Mouse (Mus musculus) right cerebral cortex, postnatal 14 days (tissue): ENCODE data around the gene Fam169b.
"Not testable (repeated sequence)": the region's sequence is repeated elsewhere in the genome, so short reads cannot be mapped to it uniquely, and the experiment has no call there.

Experiments
- DNase-seq: peaks from one replicate; pipeline ENCODE4 v3.0.0; 2022

Gene Fam169b

DNA sequence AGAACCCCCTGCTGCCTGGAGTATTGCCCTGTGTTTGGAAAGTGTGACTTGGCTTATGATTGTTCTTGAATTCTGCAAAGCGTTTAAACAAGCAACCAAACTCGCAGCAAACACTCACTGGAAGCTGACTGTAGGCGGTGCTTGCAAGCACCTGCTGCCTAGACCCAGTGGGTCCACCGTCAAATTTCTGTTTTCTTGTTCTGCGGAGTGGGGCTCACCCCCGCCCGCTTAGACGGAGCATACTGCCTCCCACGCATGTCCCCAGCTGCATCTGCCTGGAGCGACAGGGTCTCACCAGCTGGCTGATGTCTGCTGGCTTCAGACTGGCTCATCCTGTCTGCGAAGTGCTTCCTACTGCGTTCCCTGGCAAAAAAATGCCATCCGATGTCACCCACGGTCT, 9.1 kb upstream of the Fam169b start:
- DNase-seq: peak; percentile 59

DNA sequence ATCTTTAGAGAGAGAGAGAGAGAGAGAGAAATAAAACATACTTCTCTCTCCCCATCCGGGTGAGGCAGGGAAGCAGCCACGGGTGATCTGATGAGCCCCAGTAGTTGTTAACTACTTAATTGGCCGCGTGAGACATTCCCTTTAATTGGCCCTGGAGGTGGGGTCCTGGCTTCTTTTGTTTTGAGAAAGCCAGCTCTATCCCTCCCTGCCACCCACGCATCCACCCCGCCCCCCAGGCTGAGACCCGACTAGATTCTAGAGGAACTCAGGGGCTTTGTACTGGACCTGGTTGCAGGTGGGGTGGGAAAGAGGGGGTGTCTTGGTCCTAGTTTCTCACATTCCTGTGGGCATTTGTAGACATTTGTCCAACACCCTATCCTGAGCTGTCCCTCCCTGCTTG, 8.2 kb upstream of the Fam169b start:
- no peak for DNase-seq

DNA sequence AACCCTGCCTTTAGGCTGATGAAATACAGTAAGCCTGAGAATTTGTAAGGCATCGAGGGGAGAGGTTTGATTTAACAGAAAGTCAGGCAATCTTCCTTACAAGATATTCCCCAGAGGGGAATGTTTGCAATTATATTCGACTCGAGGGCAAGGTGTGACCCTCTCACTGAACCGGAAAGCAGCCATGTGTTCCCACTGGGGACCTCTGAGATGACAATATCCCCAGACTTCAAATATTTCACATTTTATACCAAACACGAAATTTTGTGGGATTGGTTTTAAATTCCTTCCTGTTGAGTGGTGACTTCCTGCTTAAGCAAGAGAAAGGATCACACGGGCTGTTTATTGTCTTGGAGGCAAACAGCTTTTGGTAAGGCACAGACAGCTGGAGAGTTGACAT, 6.9 kb upstream of the Fam169b start:
- DNase-seq: no peak

DNA sequence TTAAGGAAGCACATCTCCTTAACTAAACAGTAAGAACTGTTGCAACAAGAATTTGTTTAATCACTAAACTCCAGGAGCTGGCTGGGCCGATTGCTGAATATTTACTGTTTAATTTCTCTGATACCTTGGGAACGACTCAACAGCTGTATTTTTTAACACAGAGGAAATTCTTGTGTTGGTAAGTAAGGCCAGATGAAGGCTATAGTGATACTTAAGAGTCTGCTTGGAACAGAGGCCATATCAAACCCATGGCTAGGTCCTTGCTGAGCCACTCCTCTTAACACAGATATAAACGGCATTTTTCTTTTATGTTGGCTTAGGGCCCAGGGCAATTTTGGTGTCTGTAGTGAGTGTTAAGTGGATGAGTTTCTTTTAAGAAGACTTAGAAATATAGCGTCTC, 3.1 kb upstream of the Fam169b start:
- no peak for DNase-seq

DNA sequence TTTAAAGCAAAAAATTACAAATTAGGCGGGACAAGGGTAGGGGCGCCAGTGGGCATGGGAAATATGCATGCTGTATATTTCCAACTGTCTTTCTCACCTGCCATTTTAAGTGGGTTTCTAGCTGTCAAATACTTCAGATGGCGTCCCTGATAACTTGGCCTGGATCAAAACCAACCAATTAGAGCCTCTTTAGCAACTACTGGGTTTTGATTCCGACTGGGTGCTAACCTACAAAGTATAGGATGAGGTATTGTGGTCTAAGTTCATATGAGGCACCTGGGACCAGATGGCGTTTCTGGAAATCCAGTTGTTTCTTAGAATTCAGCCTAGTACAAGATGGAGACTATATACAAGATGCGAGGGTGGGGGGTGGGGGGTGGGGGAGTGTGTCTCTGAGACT, 1.8 kb upstream of the Fam169b start:
- no peak for DNase-seq

DNA sequence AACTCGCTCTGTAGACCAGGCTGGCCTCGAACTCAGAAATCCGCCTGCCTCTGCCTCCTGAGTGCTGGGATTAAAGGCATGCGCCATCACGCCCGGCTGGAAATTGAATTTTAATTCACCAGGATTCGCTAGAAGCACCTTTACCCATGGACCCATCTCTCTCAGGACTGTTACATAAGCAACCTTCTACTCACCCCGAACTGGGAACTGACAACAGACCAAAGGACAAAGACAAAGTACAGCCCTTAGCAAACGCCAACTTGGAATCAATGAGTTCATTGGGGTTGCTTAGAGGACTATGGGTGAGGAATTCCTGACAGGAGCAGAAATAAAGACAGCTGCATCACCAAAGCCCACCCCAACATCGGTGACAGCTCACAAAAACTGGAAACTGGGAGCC, 1.0 kb upstream of the Fam169b start:
- DNase-seq: no peak

DNA sequence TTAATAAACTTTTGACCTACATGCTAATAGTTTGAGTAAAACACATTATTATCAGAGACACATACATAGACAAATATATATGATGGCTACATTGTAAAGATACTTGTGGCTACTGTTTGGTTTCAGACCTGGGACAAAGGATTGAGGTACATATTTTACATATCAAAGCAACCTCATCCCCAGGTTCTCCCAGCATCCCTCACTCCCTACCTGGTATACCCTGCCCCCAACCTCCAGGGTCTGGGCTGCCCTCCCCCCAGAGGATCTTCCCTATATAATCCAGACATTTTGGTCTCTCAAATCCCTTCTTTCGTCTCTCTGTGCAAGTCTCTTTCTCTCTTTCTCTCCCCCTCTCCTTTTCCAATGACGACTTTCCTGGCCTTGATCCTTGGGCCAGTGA, 579 bp downstream of the Fam169b start:
- DNase-seq: no peak

DNA sequence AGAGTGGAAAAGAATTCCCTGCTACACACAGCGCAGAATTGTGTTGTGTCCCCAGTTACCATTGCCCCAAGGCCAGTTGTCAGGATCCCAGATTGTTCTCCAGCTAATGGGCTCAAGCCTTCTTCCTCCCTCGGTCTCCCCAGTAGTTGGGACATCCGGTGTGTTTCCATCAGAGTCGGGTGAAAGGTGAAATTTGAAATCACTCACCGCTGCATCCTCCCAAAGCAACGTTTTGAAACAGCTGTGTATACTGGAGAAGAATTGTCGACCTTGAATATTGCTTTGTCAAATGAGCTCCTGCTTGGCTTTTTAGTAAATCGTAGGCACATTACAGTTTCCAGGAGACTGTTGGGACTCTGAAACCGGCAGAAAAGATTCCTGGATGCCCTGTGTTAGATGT, 1.3 kb downstream of the Fam169b start:
- no peak for DNase-seq

DNA sequence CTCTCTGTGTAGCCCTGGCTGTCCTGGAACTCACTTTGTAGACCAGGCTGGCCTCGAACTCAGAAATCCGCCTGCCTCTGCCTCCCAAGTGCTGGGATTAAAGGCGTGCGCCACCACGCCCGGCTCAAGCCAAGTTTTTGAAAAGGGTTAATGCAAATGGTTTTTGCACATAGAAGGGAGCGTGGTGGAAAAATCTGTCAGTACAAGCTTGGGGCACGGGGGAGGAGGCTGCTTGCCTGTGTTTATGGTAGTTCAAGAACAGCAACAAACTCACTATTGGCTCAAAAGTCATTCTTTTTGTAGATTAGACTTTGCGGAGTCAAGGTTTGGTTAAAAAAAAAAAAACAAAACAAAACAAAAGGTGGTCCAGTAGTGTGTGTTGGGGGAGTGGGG, 1.8 kb downstream of the Fam169b start:
- not testable (repeated sequence) for DNase-seq

DNA sequence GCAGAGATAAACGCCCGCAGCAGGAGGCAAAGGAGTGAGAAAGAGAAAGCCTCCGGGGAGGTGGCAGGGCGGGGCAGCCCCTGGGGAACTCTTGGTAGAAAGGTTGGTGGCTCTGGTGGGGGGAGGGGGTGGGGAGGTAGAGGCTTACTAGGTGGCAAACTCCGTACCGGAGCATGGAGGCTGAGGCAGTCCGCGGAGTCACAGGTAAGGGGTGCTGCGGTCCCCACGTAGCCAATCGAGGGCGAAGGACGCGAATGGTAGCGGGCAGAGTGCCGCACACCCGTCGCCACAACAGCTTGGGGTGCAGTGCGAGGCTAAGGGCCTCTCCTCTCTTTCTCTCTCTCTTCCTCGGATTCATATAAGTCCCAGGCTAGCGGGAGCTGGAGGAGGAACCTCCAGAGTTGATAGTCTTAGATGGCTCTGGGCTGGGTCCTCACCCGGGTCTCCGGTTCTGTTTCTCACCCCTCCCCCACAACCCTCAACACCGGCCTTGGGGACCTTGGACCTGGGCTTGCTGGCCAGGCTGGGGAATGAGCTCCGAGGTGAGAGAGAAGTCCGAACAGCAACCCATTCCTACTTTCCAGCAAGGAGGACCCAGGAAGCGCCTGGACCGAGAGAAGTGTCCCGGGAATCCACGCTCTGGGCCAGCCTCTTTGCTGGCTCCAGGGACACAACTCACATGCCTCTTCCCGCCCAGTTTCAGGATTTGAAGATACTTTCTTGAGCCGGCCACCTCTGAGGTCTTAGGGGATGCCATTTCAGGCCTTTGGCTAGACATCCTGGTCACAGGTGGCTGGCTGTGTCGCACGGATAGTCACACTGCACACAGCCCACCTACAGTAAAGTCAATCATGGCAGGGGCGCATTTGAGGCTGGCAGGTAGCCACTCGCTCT, 2.4 kb downstream of the Fam169b start:
- no peak for DNase-seq

DNA sequence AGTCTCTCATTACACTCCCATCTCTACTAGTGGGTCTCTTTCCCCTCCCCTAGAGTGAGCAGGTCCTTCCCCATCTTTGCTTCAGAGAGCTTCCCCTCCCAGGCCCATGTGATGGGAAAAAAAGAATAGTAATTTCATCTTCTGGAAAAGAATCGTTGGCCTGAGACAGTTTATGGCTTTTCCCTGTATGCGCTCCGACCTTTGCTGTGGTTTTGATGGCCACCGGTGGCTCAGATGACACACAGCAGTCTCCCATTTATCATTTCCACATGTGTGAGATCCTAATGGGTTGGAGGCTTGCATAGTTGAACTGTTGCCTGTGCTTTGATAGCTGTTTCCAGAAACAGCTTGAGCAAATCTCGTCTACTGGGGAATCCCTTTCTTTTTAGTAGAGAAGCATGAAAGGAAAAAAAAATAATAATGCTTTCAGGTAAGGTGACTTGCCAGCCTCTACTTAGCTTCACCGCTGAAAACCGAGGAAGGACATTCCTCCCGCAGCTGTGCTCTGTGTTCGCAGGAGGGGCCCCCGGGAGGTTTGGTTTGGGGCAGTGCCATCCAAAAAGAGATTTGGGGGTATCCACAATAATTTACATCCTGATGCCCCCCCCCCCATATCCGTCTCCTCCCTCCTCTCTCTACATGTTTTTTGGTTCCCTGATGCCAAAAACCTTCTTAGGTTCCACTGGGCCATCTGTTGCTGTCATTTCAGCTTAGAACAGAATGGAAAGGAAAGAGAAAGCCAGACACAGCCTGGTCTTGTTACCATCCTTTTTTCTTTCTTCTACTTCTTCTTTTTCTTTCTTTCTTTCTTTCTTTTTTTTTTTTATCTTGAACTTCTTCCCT, 3.6 kb downstream of the Fam169b start:
- no peak for DNase-seq

DNA sequence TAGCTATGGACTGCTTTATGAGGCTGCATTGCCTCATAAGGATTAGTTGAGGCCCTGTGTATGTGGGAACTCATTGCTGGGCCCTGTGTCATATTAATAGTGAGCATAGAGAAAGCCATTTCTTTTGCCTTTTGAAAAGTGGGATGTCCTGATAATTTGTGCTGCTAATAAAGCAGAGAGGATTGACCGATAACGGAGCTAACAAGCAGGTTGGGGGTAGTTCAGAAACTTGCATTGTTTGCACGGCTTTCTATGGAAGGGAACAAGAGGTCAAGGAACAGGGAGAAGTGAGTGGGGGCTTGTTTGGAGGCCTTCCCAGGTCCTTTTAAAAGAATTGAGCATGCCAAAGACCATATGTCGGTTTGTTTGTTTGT, 4.2 kb downstream of the Fam169b start:
- DNase-seq: no peak

DNA sequence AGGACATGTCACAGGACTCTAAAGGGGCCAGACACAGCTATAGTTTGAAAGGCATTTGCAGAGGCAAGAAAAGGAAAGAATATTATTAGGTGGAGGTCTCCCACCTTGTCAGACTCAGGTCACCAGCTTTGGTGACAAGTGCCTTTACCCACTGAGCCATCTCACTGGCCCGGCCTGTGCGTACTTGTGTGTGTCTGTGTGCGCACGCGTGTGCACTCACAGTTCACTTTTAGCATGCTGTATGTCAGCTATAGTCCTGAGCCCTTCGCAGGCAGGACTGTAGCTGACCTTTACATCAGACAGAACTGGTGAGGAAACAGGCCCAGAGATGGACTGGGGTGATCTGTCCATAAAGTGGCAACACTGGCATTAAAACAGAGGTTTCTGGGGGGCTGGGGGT, 4.7 kb downstream of the Fam169b start:
- no peak for DNase-seq

DNA sequence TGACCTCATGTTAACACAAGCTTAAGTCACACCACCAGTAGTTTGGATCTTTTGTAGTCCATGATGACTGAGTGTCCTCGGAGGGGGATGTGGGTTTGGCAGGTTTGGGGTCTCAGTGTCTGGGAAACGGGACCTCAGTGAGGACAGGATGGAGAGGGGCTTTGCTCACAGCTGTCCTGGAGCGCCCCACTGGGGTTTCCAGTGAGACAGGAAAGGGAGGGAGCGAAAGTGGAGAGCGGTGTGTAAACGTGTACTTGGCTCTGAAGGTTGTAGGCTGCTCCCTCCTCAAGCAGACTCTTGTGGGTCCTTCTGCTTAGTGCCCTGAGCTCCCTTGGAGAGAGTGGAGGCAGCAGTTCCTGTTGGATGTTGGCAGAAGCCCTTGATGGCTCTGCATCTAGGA, 5.3 kb downstream of the Fam169b start:
- no peak for DNase-seq

DNA sequence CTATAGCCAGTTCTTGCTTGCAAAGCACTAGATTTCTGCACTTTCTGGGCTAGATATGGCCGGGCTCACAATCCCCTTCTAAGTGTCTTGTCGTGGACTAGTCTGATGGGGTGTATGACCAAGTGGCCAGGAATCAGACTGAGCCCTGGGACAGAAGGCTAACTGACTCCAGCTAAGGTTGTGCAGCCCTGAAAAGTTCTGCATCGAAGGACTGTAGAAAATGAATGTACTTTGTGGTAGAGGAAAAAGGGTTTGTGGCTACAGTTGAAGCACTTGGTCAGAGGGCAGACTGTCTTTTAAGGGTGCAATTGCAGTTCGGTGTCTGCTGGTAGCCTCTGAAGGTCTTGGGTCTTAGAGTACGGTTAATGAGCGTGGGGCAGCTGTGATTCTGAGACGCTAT, 5.8 kb downstream of the Fam169b start:
- no peak for DNase-seq

DNA sequence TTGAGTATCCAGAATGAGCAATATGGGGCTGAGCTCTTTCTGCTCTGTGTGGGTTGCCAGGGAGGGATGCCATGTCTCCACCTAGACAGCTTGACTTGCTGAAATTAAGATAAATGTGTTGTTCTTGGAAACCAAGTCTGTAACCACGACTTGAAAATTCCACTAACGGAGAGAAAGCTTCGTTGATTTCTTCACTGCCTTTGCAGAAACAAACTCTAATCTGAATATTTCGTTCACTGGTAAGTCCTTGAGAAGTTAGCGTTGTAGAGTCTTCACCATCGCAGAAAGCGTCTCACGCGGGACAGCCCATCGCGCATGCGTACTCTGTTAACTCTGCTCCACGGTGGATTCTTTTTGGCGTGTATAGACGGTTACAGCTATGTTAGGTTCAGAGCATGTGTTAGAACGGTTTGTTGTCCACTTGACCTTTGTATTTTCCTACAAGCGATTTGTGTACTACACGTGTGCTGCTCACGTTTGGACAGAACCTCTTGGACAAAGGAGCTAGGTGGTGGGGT, 6.8 kb downstream of the Fam169b start:
- no peak for DNase-seq

DNA sequence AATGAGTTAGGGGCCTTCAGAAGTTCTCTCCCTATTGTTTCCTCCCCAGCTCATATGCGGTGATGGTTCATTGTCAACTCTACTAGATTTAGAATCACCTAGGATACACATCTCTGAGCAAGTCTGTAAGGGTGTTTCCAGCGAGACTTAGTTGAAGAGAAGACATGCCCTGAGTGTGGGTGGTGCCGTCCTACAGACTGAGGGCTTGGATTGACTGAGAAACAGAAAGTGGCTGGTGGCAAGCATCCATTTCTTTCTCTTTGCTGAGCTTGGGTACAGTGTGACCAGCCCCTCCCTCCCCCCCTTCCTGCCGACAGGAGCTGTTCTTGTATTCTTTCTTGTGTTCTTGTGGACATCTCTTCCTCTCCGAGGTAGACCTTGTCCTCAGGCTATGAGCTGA, 7.7 kb downstream of the Fam169b start:
- no peak for DNase-seq

DNA sequence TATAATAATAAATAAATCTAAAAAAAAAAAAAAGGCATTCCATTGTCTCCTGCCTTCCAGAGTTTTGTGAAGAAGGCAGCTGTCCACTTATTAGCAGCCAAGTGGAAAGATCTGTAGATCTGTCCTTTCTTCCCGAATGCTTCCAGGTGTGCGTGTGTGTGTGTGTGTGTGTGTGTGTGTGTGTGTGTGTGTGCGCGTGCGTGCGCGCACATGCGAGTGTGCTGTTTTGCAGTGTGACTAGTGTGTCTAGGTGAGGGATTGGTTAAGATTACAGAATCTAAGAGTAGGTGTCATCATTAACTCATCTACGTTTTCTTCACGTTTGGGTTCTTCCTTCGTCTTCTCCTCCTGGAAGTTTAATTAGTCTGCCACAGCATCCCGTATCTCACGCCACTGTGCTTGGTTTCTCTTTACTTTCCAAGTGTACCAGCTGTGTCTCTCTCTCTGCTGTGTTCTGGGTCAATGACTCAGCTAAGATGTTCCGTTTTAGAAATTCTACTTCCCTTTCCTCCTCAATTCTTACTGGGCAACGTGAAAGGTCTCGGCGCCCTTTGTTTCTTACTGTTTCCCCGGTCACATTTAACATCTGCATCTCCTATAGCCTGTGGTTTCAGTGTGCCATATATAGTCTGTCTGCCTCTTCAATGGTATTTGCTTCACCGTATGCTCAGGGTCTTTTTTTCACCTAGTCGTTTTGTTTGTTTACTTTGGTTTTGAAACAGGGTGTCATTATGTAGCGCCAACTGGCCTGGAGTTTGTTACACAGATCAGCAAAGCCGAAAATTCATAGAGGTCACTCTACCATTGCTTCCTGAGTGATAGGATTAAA, 8.9 kb downstream of the Fam169b start:
- DNase-seq: no peak

DNA sequence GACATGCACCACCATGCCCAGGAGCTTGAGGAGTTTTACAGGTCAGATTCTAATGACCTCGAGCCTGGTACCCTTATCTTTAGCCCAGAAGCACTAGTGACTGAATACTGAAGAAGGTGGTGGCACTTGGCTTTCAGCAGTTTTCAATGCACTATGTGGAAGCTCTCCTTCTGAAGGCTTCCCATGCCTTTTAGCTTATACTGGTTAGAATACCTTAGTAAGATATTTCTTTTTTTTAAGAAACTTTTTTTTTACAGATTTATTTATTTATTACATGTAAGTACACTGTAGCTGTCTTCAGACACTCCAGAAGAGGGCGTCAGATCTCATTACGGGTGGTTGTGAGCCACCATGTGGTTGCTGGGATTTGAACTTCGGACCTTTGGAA, 9.5 kb downstream of the Fam169b start:
- DNase-seq: not testable (repeated sequence)

DNA sequence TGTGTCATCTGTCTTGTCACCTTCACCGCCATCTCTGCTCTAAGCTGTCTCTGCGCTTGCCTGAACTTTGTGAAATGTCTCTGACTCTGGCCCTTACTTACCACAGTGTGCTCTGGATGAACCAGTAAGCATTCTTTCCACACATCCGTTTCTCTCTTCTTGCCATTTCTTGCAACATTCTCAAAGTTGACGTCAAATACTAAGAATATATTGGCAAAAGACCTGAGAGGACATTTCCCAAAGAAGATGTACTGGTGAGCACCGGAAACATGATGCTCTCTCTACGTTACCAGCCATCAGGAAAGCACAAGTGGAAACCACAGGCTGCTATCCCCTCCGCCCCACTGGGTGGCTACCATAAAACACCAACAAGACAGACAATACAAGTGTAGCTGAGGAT, 10.1 kb downstream of the Fam169b start:
- no peak for DNase-seq

DNA sequence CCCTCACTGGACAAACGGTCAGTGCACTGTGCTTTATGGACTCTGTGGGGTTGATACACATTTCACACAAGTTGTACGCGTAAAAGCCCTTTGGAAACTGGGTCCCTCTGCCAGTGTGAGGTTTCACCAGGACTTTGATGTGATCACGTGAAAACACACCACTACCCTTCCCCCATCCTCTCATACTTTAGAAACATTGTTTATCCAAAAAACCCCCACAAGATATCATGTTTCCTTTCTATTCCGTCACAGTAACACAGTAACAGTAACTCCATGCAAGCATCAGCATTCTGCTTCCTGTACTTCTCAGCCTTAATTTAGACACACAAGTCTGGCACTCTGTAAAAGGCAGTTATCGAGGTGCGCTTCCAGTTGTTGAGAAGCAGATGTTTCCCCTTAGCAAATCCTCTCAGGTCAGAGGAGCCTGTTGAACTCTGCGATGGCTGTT, 12.2 kb downstream of the Fam169b start:
- no peak for DNase-seq

DNA sequence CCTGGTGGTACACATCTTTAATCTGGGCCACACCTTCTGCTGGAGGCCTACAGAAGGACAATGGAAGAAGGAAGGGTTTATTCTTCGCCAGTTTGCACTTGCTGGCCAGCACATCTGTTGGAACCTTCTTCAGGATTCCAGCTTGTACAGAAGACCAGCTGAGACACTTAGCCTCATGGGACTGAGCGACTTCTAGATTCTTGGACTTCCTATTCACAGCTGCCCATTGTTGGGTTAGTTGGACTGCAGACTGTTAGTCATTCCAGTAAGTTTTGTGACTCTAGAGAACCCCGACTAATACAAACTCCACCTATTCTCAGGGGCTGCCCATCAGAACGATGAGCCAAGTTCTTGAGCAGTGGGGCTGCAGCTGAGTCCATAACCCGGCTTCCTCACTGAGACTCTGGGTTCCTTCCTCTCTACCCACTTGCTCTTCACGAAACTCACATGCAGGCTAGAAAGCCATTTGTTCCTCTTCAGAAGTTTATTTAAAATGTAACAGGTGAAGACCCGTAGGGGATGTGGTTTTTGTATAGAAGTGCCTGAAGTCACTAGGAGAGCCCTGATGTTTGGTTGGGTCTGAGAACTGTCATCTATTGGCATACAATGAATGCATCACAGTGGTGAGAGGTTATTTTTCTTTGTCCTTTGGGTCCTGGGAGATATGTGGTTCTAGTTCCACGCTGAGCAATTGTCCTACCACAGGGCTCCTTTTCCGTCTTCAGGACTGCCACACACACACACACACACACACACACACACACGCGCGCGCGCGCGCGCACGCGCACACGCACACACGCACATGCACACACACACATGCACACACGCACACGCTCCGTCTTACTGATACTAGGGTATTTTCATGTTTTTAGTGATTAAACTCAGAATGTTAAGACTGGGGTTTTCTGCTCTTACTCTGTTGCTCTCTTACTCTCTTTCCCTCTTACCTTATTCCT, 13.2 kb downstream of the Fam169b start:
- DNase-seq: no peak
